Mouse (Mus musculus): ENCODE results near the gene Plekha4. TPM values are rescaled to one million over a fixed set of nuclear protein-coding genes. Genes with fewer than 3 reads are reported as not detected.

Plekha4 gene
- polyA plus RNA-seq, 1 experiment from 2014 or later, result 0.64 TPM

DNA sequence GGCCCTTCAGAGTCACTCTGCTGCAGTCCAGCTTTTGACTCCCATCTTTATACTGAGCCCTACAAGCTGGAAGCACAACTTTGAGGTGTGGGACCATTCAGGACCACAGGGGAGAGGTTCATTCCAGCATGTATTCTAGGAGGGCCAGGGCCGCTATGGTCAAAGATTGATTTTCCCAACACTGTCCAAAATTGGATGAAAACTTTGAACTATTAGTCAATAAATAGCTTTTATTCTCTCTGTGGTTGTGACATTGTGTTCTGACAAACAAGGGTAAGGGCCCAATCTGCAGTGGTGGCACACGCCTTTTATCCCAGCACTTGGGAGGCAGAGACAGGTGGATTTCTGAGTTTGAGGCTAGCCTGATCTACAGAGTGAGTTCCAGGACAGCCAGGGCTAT is 27.9 kb downstream of the Plekha4 start:
- no peak for DNase-seq (ENCODE audit: low spot score)
- no peak overlapping the region for H3K4me3 ChIP-seq (ENCODE audit: low read depth, low read length)
- no peak overlapping the region for H3K27ac ChIP-seq (replicated peaks; ENCODE audit: low read depth, low read length)
- WGBS, result 90% methylated on average over 2 of the region's 2 CpGs
- 0 out of 2 replicates have a peak, but pooled peaks cover 3% of the 10 kb centered on the region for H3K4me1 ChIP-seq (ENCODE audit: control insufficient read depth, insufficient read depth, low read length)
- H3K4me2 ChIP-seq (ENCODE audit: low read depth, severe bottlenecking), result no peak overlapping the region
- no peaks in the 10 kb centered on the region for H3K36me3 ChIP-seq (ENCODE audit: control insufficient read depth, insufficient read depth, low read length)
- H3K9ac ChIP-seq (ENCODE audit: low read length), result no peak overlapping the region
- no peak for ATAC-seq (ENCODE audit: insufficient number of reproducible peaks, low FRiP score, low TSS enrichment, low read depth)
- no peaks in the 10 kb centered on the region for H3K9me3 ChIP-seq (ENCODE audit: control insufficient read depth, low read length)
- H3K27me3 ChIP-seq (ENCODE audit: control insufficient read depth, insufficient read depth, low read length), result no peaks in the 10 kb centered on the region

- Histone ChIP-seq H3K27me3 (ENCODE audit: control insufficient read depth, insufficient read depth, low read length) (no peaks in the 10 kb centered on the region), H3K36me3 (ENCODE audit: control insufficient read depth, insufficient read depth, low read length) (no peaks in the 10 kb centered on the region), H3K9ac (ENCODE audit: low read length) (no peak within 1 kb of the TSS), H3K4me3 (ENCODE audit: low read depth, low read length) (no peak within 1 kb of the TSS), H3K4me1 (ENCODE audit: control insufficient read depth, insufficient read depth, low read length) (0 out of 2 replicates have a peak, but pooled peaks cover 3% of the 10 kb centered on the region), H3K27ac (replicated peaks; ENCODE audit: low read depth, low read length) (no peak within 1 kb of the TSS), H3K4me2 (ENCODE audit: low read depth, severe bottlenecking) (no peak within 1 kb of the TSS), H3K9me3 (ENCODE audit: control insufficient read depth, low read length) (no peaks in the 10 kb centered on the region)
- no peak for ATAC-seq (ENCODE audit: insufficient number of reproducible peaks, low FRiP score, low TSS enrichment, low read depth)
- 25% methylated on average over 8 of the region's 8 CpGs for WGBS
- DNase-seq (ENCODE audit: low spot score), result no peak
Observed at GRCm38 (mm10) chr7:45554744-45555143, 28.6 kb downstream of the Plekha4 start, which contains the start of gene Hsd17b14. Gene Hsd17b14 (plus strand): TSS chr7:45554893.

- Histone ChIP-seq H3K4me3 (ENCODE audit: low read depth, low read length) (no peak overlapping the region), H3K4me1 (ENCODE audit: control insufficient read depth, insufficient read depth, low read length) (0 out of 2 replicates have a peak, but pooled peaks cover 3% of the 10 kb centered on the region), H3K36me3 (ENCODE audit: control insufficient read depth, insufficient read depth, low read length) (no peaks in the 10 kb centered on the region), H3K27ac (replicated peaks; ENCODE audit: low read depth, low read length) (no peak overlapping the region), H3K9ac (ENCODE audit: low read length) (0 out of 2 replicates have a peak overlapping the region, but pooled peaks have one; percentile 47), H3K4me2 (ENCODE audit: low read depth, severe bottlenecking) (no peak overlapping the region), H3K27me3 (ENCODE audit: control insufficient read depth, insufficient read depth, low read length) (no peaks in the 10 kb centered on the region), H3K9me3 (ENCODE audit: control insufficient read depth, low read length) (no peaks in the 10 kb centered on the region)
- DNase-seq (ENCODE audit: low spot score) (peak; percentile 87), ATAC-seq (ENCODE audit: insufficient number of reproducible peaks, low FRiP score, low TSS enrichment, low read depth) (no peak)
- 22% methylated on average over 8 of the region's 8 CpGs for WGBS
Observed at GRCm38 (mm10) chr7:45555787-45556186, 29.7 kb downstream of the Plekha4 start.

DNA sequence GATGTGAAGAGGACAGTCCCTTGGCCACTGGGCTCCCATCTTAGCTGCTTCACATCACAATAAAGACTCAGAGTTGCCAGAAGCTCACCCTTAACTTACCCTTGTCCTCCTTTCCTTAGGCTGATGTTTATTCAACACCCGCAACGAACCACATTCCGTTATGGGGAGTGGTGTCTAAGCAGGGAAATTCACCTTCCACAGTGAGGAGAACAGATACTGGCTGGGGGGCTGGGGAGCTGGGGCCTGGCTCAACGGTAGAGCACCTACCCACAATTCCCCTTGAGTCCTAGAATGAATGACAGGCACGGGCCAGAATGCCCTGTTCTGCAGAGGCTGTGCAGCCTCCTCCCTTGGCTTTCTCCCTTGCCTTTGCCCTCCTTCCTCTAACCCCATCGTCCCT is 32.8 kb downstream of the Plekha4 start:
- no peak for ATAC-seq (ENCODE audit: insufficient number of reproducible peaks, low FRiP score, low TSS enrichment, low read depth)
- Histone ChIP-seq H3K4me1 (ENCODE audit: control insufficient read depth, insufficient read depth, low read length) (0 out of 2 replicates have a peak, but pooled peaks cover 3% of the 10 kb centered on the region), H3K4me2 (ENCODE audit: low read depth, severe bottlenecking) (no peak overlapping the region), H3K9ac (ENCODE audit: low read length) (no peak overlapping the region), H3K27ac (replicated peaks; ENCODE audit: low read depth, low read length) (no peak overlapping the region), H3K4me3 (ENCODE audit: low read depth, low read length) (no peak overlapping the region), H3K36me3 (ENCODE audit: control insufficient read depth, insufficient read depth, low read length) (no peaks in the 10 kb centered on the region), H3K27me3 (ENCODE audit: control insufficient read depth, insufficient read depth, low read length) (no peaks in the 10 kb centered on the region), H3K9me3 (ENCODE audit: control insufficient read depth, low read length) (no peaks in the 10 kb centered on the region)
- WGBS, result 62% methylated on average over 6 of the region's 6 CpGs
- DNase-seq (ENCODE audit: low spot score), result no peak

- DNase-seq (ENCODE audit: low spot score), result no peak
- no peak for ATAC-seq (ENCODE audit: insufficient number of reproducible peaks, low FRiP score, low TSS enrichment, low read depth)
- 85% methylated on average over 7 of the region's 7 CpGs for WGBS
Observed at GRCm38 (mm10) chr7:45560241-45560640, 34.1 kb downstream of the Plekha4 start.

DNA sequence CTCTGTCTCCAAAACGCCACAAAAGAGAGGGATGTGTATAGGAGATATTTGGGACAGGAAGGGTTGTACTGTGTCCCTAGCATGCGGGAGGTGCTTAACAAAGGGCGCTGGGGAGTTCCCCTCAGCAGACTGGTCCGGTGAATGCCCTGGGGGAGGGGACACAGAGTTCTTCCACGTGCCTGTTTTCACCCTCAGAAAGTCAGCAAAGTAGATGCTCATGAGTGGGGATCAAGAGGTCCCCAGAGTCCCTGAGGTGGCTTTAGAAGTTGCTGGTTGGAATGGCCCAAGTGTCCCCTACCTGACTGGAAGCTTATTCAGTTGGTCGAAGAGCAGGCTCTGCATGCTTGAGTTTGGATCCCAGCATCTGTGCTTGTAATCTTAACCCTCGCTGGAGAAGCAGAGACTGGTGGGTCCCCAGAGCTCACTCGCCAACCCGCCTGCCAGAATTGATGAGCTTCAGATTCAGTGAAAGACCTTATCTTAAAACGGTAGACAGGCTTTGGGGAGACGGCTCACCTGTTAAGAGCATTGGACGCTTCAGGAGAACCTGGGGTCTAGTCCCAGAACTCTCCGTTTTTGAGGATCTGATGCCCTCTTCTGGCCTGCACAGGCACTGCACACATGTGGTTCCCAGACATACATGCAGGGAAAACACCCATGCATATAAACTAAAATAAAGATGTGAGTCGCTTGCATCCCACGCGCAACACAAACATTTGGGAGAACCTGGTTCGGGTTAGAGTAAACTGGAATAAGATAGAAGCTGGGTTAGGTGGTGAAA is 34.9 kb downstream of the Plekha4 start:
- no peak overlapping the region for H3K4me3 ChIP-seq (ENCODE audit: low read depth, low read length)
- no peaks in the 10 kb centered on the region for H3K4me1 ChIP-seq (ENCODE audit: control insufficient read depth, insufficient read depth, low read length)
- no peak overlapping the region for H3K4me2 ChIP-seq (ENCODE audit: low read depth, severe bottlenecking)
- DNase-seq (ENCODE audit: low spot score) (peak; percentile 88), ATAC-seq (ENCODE audit: insufficient number of reproducible peaks, low FRiP score, low TSS enrichment, low read depth) (peak; percentile 59; the same call in 1 of the 2 replicates)
- H3K27me3 ChIP-seq (ENCODE audit: control insufficient read depth, insufficient read depth, low read length), result no peaks in the 10 kb centered on the region
- H3K9me3 ChIP-seq (ENCODE audit: control insufficient read depth, low read length), result no peaks in the 10 kb centered on the region
- no peak overlapping the region for H3K9ac ChIP-seq (ENCODE audit: low read length)
- no peak overlapping the region for H3K27ac ChIP-seq (replicated peaks; ENCODE audit: low read depth, low read length)
- 25% methylated on average over 17 of the region's 17 CpGs for WGBS
- H3K36me3 ChIP-seq (ENCODE audit: control insufficient read depth, insufficient read depth, low read length), result no peaks in the 10 kb centered on the region

More at GRCm38 (mm10) chr7:45560241-45560640, 34.1 kb downstream of the Plekha4 start:
- no peak overlapping the region for H3K9ac ChIP-seq (ENCODE audit: low read length)
- no peak overlapping the region for H3K27ac ChIP-seq (replicated peaks; ENCODE audit: low read depth, low read length)
- H3K4me3 ChIP-seq (ENCODE audit: low read depth, low read length), result no peak overlapping the region
- H3K9me3 ChIP-seq (ENCODE audit: control insufficient read depth, low read length), result no peaks in the 10 kb centered on the region
- no peaks in the 10 kb centered on the region for H3K27me3 ChIP-seq (ENCODE audit: control insufficient read depth, insufficient read depth, low read length)
- no peak overlapping the region for H3K4me2 ChIP-seq (ENCODE audit: low read depth, severe bottlenecking)
- no peaks in the 10 kb centered on the region for H3K4me1 ChIP-seq (ENCODE audit: control insufficient read depth, insufficient read depth, low read length)
- H3K36me3 ChIP-seq (ENCODE audit: control insufficient read depth, insufficient read depth, low read length), result no peaks in the 10 kb centered on the region

GRCm38 (mm10) chr7:45561624-45562520 is 35.7 kb downstream of the Plekha4 start:
- Histone ChIP-seq H3K4me2 (ENCODE audit: low read depth, severe bottlenecking) (no peak overlapping the region), H3K4me3 (ENCODE audit: low read depth, low read length) (no peak overlapping the region), H3K27ac (replicated peaks; ENCODE audit: low read depth, low read length) (no peak overlapping the region), H3K27me3 (ENCODE audit: control insufficient read depth, insufficient read depth, low read length) (no peaks in the 10 kb centered on the region), H3K4me1 (ENCODE audit: control insufficient read depth, insufficient read depth, low read length) (no peaks in the 10 kb centered on the region), H3K36me3 (ENCODE audit: control insufficient read depth, insufficient read depth, low read length) (no peaks in the 10 kb centered on the region), H3K9me3 (ENCODE audit: control insufficient read depth, low read length) (no peaks in the 10 kb centered on the region), H3K9ac (ENCODE audit: low read length) (no peak overlapping the region)
- WGBS, result 48% methylated on average over 12 of the region's 12 CpGs
- no peak for ATAC-seq (ENCODE audit: insufficient number of reproducible peaks, low FRiP score, low TSS enrichment, low read depth)
- no peak for DNase-seq (ENCODE audit: low spot score)

DNA sequence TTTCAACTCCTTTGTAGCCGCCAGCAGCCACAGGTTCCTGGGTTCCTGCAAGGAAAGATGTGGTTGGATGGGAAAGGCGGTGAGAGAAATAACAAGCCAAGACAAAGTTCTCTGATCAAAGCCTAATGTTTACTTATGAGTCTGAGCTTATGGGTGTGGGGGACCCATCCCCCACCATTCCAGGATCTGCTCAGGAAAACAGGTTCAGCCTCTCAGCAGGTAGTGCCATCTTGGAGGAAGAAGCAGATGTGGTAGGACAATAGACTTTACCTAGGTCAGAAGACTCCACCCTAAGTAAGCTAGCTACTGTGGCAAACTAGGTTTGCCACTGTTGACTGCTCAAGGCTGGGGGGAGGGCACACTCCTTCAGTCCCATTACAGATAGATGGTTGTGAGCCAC is 38.7 kb downstream of the Plekha4 start:
- no peak overlapping the region for H3K4me3 ChIP-seq (ENCODE audit: low read depth, low read length)
- no peak for DNase-seq (ENCODE audit: low spot score)
- H3K9me3 ChIP-seq (ENCODE audit: control insufficient read depth, low read length), result no peaks in the 10 kb centered on the region
- H3K4me1 ChIP-seq (ENCODE audit: control insufficient read depth, insufficient read depth, low read length), result peaks cover 6% of the 10 kb centered on the region
- no peak overlapping the region for H3K4me2 ChIP-seq (ENCODE audit: low read depth, severe bottlenecking)
- H3K27ac ChIP-seq (replicated peaks; ENCODE audit: low read depth, low read length), result no peak overlapping the region
- H3K36me3 ChIP-seq (ENCODE audit: control insufficient read depth, insufficient read depth, low read length), result no peaks in the 10 kb centered on the region
- 80% methylated on average over 2 of the region's 2 CpGs for WGBS
- no peak overlapping the region for H3K9ac ChIP-seq (ENCODE audit: low read length)
- H3K27me3 ChIP-seq (ENCODE audit: control insufficient read depth, insufficient read depth, low read length), result no peaks in the 10 kb centered on the region
- no peak for ATAC-seq (ENCODE audit: insufficient number of reproducible peaks, low FRiP score, low TSS enrichment, low read depth)

Data from limb, embryonic 11.5 days (tissue).